Mouse (Mus musculus) testis, adult 2 months (tissue): Measurements from ENCODE around the gene Stk38. TPM values are rescaled to one million over a fixed set of nuclear protein-coding genes. Genes with fewer than 3 reads are reported as not detected.

Source experiments
- H3K27ac ChIP-seq: fragments of 200-500 bp; 2 replicates; pipeline ENCODE4 v1.5.1; 2012; ENCODE audit warnings: low read depth, low read length; ENCODE audit not compliant: control insufficient read depth, insufficient read depth
- H3K27me3 ChIP-seq: fragments of 200-500 bp; 2 replicates; pipeline ENCODE4 v1.6.1; 2012; ENCODE audit warnings: mild to moderate bottlenecking, low read length, moderate library complexity; ENCODE audit not compliant: control insufficient read depth, insufficient read depth
- H3K36me3 ChIP-seq: fragments of 200-500 bp; 2 replicates; pipeline ENCODE4 v1.6.1; 2012; ENCODE audit warnings: mild to moderate bottlenecking, low read length; ENCODE audit not compliant: control insufficient read depth, insufficient read depth
- H3K4me1 ChIP-seq: fragments of 200-500 bp; 2 replicates; pipeline ENCODE4 v1.6.1; 2012; ENCODE audit warnings: low read length; ENCODE audit not compliant: control insufficient read depth, insufficient read depth
- H3K4me3 ChIP-seq: fragments of 200-500 bp; 2 replicates; pipeline ENCODE4 v1.5.1; 2012; ENCODE audit warnings: low read depth, mild to moderate bottlenecking, low read length, moderate library complexity, mixed read lengths; ENCODE audit not compliant: control insufficient read depth
- CTCF ChIP-seq: fragments of 200-500 bp; IDR thresholded peaks from 2 replicates; pipeline ENCODE4 v1.5.1; 2012; ENCODE audit warnings: low read depth, mild to moderate bottlenecking, inconsistent platforms, low read length, moderate library complexity; ENCODE audit not compliant: control insufficient read depth, insufficient read depth, insufficient replicate concordance
- POLR2A ChIP-seq: fragments of 200-500 bp; IDR thresholded peaks from 2 replicates; pipeline ENCODE4 v1.6.1; 2012; ENCODE audit warnings: low read depth, mild to moderate bottlenecking, inconsistent platforms, low read length, moderate library complexity; ENCODE audit not compliant: control insufficient read depth
- polyA plus RNA-seq: library from polyadenylated mRNA; depleted of rRNA; stranded (reverse); fragments of >200 nt; gene quantifications from 2 replicates; pipeline ENCODE4 v1.2.3, GENCODE M21; 2012

The Stk38 gene
- polyA plus RNA-seq, 1 experiment: 43.7 TPM

DNA sequence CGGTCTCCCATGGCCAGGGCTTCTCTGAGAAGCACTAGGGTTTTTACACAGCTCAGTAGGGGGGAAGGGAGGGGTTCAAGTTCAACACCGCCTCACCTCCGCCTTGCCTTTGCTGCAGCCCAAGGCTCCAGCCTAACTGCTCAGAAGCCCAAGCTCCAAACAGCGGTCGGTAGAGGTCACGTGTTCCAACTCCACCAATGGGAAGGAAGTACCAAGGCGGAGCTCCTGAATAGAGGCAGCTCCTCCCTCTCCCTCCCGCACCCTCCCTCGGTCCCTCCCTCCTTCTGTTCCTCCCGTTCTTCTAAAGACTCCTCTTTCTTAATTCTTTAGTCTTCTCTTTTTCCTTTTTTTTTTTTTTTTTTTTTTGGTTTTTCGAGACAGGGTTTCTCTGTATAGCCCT lies 65.7 kb downstream of the Stk38 start:
- peak overlapping the region; percentile 70 for H3K27ac ChIP-seq
- TF ChIP-seq CTCF (no peak), POLR2A (peak; percentile 90)
- H3K36me3 ChIP-seq: no peaks in the 10 kb centered on the region
- H3K27me3 ChIP-seq: no peaks in the 10 kb centered on the region
- H3K4me3 ChIP-seq: peak overlapping the region; percentile 73
- H3K4me1 ChIP-seq: peaks cover 17% of the 10 kb centered on the region

DNA sequence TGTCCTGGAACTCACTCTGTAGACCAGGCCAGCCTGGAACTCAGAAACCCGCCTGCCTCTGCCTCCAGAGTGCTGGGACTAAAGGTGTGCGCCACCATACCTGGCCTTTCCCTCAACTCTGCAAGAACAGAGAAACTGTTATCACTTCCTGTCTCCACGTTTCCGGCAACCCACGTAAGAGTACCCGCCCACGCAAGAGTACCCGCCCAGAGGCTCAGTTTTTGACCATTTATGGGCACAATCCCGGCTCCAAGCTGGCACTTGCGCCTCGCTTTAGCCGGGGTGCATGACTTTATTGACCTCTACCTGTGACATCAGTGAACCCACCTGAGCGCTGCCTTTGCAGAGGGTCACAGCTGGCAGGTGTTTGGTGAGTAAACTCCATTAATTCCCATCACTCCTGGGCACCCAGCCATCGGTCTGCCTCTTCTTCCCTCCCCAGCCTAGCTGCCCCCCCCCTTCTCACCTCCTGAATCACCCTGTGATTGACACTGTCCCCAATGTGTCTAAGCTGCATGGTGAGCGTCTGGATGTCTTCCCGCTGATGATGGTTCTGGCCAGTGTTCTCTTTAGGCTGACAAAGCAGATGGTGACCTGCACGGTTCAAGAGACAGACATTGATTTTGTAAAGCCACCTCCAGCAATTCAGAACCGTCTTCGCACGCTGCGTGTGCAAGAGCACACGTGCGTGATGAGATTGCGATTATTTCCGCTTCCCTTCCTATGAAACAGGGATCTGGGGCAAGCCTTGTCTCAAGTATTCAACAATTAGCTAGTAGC lies 66.8 kb downstream of the Stk38 start:
- Histone ChIP-seq H3K36me3 (no peaks in the 10 kb centered on the region), H3K27ac (no peak overlapping the region), H3K4me1 (peaks cover 14% of the 10 kb centered on the region), H3K4me3 (peak overlapping the region; percentile 73), H3K27me3 (no peaks in the 10 kb centered on the region)
- no peak for TF ChIP-seq POLR2A
- no peak for TF ChIP-seq CTCF

DNA sequence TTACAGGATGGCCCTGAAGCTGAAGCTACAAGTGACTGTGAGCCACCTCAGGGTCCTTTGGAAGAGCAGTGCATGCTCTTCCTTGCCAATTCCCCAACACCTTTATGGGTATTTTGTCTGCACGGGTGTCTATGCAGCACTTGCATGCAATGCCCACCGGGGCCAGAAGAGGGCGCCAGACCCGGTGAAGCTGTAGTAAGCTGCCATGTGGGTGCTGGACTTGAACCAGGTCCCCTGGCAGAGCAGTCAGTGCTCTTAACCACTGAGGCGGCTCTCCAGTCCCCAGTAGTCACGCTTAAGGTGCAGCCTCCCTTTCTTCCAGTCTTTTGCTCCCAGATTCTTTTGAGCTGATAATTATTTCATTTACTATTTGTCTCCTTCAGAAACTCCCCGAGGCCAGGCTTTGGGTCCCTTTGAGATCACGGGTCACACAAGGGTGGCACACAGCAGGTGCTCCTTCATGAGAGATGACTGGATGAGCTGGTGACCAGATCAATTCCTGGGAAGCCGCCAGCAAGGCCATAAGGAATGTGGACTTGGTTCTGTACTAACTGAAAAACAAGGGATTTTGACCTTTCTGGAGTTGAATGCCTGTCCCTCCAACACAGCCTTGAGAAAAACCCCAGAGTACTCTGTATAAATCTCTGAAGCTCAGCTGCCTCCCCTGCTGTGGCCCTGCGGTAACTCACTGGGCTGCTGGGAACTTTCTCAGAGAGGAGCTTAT lies 71.0 kb downstream of the Stk38 start:
- H3K36me3 ChIP-seq: no peaks in the 10 kb centered on the region
- TF ChIP-seq CTCF (peak; percentile 90), POLR2A (no peak)
- no peak overlapping the region for H3K27ac ChIP-seq
- no peak overlapping the region for H3K4me3 ChIP-seq
- no peaks in the 10 kb centered on the region for H3K27me3 ChIP-seq
- peaks cover 14% of the 10 kb centered on the region for H3K4me1 ChIP-seq

DNA sequence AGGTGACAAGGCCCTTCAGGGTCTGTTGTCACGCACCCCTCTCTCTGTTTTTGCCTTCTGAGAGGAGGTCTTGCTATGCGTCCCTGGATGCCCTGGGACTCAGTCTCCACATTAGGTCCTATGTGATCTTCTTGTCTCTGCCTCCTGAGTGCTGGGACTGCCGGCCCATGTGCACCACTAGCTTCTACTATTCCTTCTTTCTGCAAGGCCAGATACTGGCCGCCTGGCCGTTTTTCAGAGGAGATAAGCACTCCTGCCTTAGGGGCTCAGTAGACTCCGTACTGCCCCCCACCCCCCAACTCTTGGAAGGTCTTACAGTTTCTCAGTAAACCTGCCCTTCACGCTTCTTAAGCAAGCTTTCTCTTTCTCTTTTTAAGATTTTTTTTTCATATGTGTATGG lies 71.7 kb downstream of the Stk38 start:
- Histone ChIP-seq H3K4me1 (peaks cover 7% of the 10 kb centered on the region), H3K27me3 (no peaks in the 10 kb centered on the region), H3K4me3 (no peak overlapping the region), H3K27ac (no peak overlapping the region), H3K36me3 (no peaks in the 10 kb centered on the region)
- TF ChIP-seq CTCF (no peak), POLR2A (no peak)

DNA sequence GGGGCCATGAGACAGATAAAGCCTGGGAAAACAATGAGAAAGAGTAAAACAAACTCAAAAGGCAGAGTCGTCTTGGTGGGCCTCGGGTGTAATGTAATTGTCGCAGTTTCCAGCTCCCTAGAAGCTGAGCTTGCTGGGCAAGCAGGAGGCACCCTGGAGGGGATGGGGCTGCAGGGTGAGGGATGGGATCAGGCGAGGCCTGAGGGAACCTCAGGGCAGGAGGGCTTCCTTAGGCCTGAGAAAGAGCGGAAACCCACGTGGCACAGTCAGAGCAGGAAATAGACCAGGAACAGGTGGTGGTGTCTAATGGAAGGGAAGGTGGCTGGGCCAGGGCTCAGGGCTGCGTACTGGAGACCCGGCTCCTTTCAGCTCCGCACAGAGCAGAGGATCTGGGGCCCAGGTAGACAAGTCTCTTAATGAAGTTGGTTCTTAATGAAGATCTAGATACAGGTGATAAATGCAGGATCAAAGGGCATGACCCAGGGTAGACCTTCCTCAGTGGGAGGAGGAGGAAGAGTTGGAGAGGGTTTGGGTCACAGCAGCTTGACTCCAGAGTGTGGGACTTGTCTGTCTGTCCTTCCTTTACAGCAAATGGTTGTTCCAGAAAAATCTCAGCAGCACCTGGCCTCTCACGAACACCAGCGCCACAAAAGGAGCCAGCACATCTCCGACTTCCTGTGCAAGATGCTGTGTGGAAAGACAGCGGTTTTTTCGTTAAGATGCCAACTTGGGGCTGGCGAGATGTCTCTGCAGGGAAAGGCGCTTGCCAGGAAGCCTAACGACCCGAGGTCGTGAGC lies 73.5 kb downstream of the Stk38 start:
- no peak overlapping the region for H3K4me3 ChIP-seq
- TF ChIP-seq CTCF (no peak), POLR2A (no peak)

DNA sequence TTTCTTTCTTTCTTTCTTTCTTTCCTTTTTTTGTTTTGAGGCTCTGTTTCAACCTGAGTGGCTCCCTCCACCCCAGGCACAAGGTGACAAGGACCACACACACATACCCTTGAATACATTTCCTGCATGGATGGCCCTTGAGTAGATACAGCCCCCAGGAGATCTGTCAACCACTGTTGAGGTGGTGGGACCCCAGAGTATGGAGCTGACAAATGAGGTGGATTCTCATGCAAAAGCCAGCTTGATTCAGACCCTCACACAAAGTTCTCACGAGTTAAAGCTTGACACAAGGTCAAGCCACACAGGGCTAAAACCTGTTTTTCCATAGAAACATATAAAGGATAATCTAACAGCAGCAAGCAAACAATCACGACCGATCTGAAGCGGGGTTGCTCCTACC lies 75.5 kb downstream of the Stk38 start:
- peaks cover 4% of the 10 kb centered on the region for H3K4me1 ChIP-seq
- H3K27ac ChIP-seq: no peak overlapping the region
- no peaks in the 10 kb centered on the region for H3K36me3 ChIP-seq
- no peaks in the 10 kb centered on the region for H3K27me3 ChIP-seq
- TF ChIP-seq POLR2A: no peak
- no peak for TF ChIP-seq CTCF
- H3K4me3 ChIP-seq: no peak overlapping the region

More for the DNA sequence above, 73.5 kb downstream of the Stk38 start:
- Histone ChIP-seq H3K27me3 (no peaks in the 10 kb centered on the region), H3K36me3 (no peaks in the 10 kb centered on the region), H3K27ac (no peak overlapping the region), H3K4me1 (peaks cover 4% of the 10 kb centered on the region)

DNA sequence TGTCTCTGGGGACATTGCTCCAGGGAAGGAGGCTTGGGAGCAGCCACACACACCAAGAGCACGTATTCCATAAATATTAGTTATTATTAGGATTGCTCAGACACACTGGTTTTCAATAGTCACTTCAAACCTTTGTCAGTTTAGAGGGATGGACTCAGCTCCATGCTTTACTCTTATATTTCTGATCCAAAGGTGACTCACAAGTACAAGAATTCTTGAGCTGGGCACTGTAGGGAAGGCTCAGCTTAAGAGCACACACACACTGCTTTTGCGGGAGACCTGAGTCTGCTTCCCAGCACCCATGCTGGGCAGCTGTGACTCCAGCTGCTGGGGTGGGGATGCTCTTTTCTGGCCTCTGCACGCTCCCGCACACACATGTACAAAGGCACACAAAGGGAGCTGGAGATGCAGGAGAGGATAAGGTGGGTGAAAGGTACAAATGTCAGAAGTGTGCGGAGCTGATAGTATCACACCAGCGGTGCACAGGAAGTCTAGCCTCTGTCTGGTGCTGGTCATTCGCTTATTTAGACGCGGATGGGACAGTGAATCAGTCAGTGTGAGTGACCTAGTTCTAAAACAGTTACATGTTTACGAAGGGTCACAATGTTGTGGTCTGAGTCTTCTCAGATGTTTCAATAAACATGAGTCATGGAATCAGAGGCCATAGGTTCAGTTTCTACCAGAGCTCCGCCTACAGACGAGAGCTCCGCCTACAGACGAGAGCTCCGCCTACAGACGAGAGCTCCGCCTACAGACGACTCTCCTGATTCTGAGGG lies 76.2 kb downstream of the Stk38 start:
- no peaks in the 10 kb centered on the region for H3K36me3 ChIP-seq
- no peak for TF ChIP-seq CTCF
- no peak for TF ChIP-seq POLR2A
- H3K27me3 ChIP-seq: no peaks in the 10 kb centered on the region
- H3K4me1 ChIP-seq: peaks cover 7% of the 10 kb centered on the region
- no peak overlapping the region for H3K4me3 ChIP-seq
- H3K27ac ChIP-seq: no peak overlapping the region
